Mouse (Mus musculus): ENCODE measurements around the gene Slc5a2.

- TF ChIP-seq SRF (IDR thresholded peaks at IDR 0.05; ENCODE audit: control insufficient read depth, insufficient read length, low read depth) (no peak), POLR2A (IDR thresholded peaks at IDR 0.05; ENCODE audit: insufficient read length, low read depth) (no peak), CEBPB (IDR thresholded peaks at IDR 0.05; ENCODE audit: insufficient read depth, poor library complexity, severe bottlenecking) (no peak)
Observed at GRCm38 (mm10) chr7:128310229-128310688, 44.8 kb downstream of the Slc5a2 start.

Measured in myocyte (in vitro differentiated cells).